Mouse (Mus musculus): ENCODE measurements at regions not wholly inside any gene's neighbourhood (a gene's known extent, or its start where the extent isn't known, plus 50 kb on each side); places are given as distances from the start of the nearest gene placed in this dataset.
A peak's percentile ranks its signal among the peaks of the same experiment; 100 is the strongest.
"Not testable (repeated sequence)": the region's sequence is repeated elsewhere in the genome, so short reads cannot be mapped to it uniquely, and the experiment has no call there.

- no peak for DNase-seq (ENCODE audit: low spot score in 2 of 2)
These were observed 581.6 kb upstream of the Pcdh17 start for GRCm38 (mm10) chr14:83861736-83862135.

GRCm38 (mm10) chr14:83862653-83863052 is 580.7 kb upstream of the Pcdh17 start:
- DNase-seq (ENCODE audit: low spot score in 2 of 2): no peak

GRCm38 (mm10) chr14:83886393-83886792 is 557.0 kb upstream of the Pcdh17 start:
- no peak for DNase-seq (ENCODE audit: low spot score in 2 of 2)

- DNase-seq (ENCODE audit: low spot score in 2 of 2): not testable (repeated sequence)
These were observed 542.7 kb upstream of the Pcdh17 start for GRCm38 (mm10) chr14:83900711-83901110.

GRCm38 (mm10) chr14:83943101-83943500 is 500.3 kb upstream of the Pcdh17 start:
- no peak for DNase-seq (ENCODE audit: low spot score in 2 of 2)

- no peak for DNase-seq (ENCODE audit: low spot score in 2 of 2)
These were observed 499.2 kb upstream of the Pcdh17 start for GRCm38 (mm10) chr14:83944176-83944575.

- no peak for DNase-seq (ENCODE audit: low spot score in 2 of 2)
These were observed 493.7 kb upstream of the Pcdh17 start for GRCm38 (mm10) chr14:83949696-83950095.

- DNase-seq (ENCODE audit: low spot score in 2 of 2): peak; percentile 1 to 19
These were observed 484.3 kb upstream of the Pcdh17 start for GRCm38 (mm10) chr14:83959111-83959510.

DNA sequence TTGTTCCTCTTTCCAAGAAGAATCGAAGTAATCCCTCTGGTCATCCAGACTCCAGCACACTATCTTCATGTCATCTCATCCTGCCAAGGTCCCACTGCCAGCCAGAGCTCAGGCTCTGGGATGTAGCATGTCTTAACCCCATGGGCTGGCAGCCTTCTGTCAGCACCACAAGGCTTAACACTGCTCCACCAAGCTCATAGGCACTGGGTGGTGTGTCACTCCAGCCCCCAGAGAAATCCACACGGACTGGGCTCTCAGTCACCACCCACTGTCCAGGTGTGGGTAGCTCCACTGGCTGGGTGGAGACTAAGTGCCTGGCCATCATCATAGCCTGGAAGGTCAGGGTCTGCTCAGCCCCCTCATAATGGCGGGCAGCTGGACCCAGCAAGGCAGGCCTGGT is 459.8 kb upstream of the Pcdh17 start:
- no peak for DNase-seq (ENCODE audit: low spot score in 2 of 2)

All from left cerebral cortex, adult 9 months (tissue).